Mouse (Mus musculus) cerebellum, postnatal 36 days (tissue): Measurements from ENCODE around the gene Mgat4e.
"Not testable (repeated sequence)": the region's sequence is repeated elsewhere in the genome, so short reads cannot be mapped to it uniquely, and the experiment has no call there.

ENCODE experiments used
- DNase-seq, 2 experiments: peaks; one replicate each; pipeline ENCODE4 v3.0.0; 2021 to 2022; ENCODE audit warnings: mixed read lengths in 2 of 2

Gene Mgat4e

GRCm38 (mm10) chr1:134555871-134556670 lies 6.6 kb upstream of the Mgat4e start:
- peak in 1 of 2 experiments; percentile 61 for DNase-seq

- DNase-seq, result peak in 1 of 2 experiments; percentile 6
Measured at GRCm38 (mm10) chr1:134555240-134555870, 5.9 kb upstream of the Mgat4e start.

GRCm38 (mm10) chr1:134552396-134552795 lies 2.9 kb upstream of the Mgat4e start:
- DNase-seq, result no peak

GRCm38 (mm10) chr1:134551869-134552268 lies 2.4 kb upstream of the Mgat4e start:
- DNase-seq, result no peak

GRCm38 (mm10) chr1:134548231-134548630 lies 1.3 kb downstream of the Mgat4e start:
- no peak for DNase-seq

- DNase-seq, result no peak
Measured at GRCm38 (mm10) chr1:134540610-134541009, 8.9 kb downstream of the Mgat4e start.

- DNase-seq, result no peak
Measured at GRCm38 (mm10) chr1:134535513-134535912, 14.0 kb downstream of the Mgat4e start.

- no peak for DNase-seq
Measured at GRCm38 (mm10) chr1:134535054-134535453, 14.4 kb downstream of the Mgat4e start.

GRCm38 (mm10) chr1:134533710-134534109 lies 15.8 kb downstream of the Mgat4e start:
- not testable (repeated sequence) for DNase-seq

- no peak for DNase-seq
Measured at GRCm38 (mm10) chr1:134530618-134531017, 18.9 kb downstream of the Mgat4e start.

GRCm38 (mm10) chr1:134526752-134527151 lies 22.7 kb downstream of the Mgat4e start:
- DNase-seq, result no peak

- no peak for DNase-seq
Measured at GRCm38 (mm10) chr1:134525015-134525414, 24.5 kb downstream of the Mgat4e start.

- no peak for DNase-seq
Measured at GRCm38 (mm10) chr1:134524424-134524823, 25.1 kb downstream of the Mgat4e start.

- DNase-seq, result no peak
Measured at GRCm38 (mm10) chr1:134522325-134522724, 27.2 kb downstream of the Mgat4e start.

- no peak for DNase-seq
Measured at GRCm38 (mm10) chr1:134521163-134521562, 28.3 kb downstream of the Mgat4e start.

- no peak for DNase-seq
Measured at GRCm38 (mm10) chr1:134520001-134520721, 29.3 kb downstream of the Mgat4e start.

GRCm38 (mm10) chr1:134519201-134519600 lies 30.3 kb downstream of the Mgat4e start:
- not testable (repeated sequence) for DNase-seq

GRCm38 (mm10) chr1:134518677-134519076 lies 30.8 kb downstream of the Mgat4e start:
- DNase-seq, result peak; percentile 78 to 81

- not testable (repeated sequence) for DNase-seq
Measured at GRCm38 (mm10) chr1:134517841-134518240, 31.6 kb downstream of the Mgat4e start.

GRCm38 (mm10) chr1:134516491-134517198 lies 32.8 kb downstream of the Mgat4e start:
- no peak for DNase-seq

GRCm38 (mm10) chr1:134515891-134516290 lies 33.6 kb downstream of the Mgat4e start:
- DNase-seq, result no peak

- no peak for DNase-seq
Measured at GRCm38 (mm10) chr1:134513876-134514590, 35.4 kb downstream of the Mgat4e start.
